Mouse (Mus musculus): ENCODE measurements around the gene Gm17416. TPM values are rescaled to one million over a fixed set of nuclear protein-coding genes. Genes with fewer than 3 reads are reported as not detected.

Gm17416 gene
- polyA plus RNA-seq, 1 experiment = under 0.01 TPM

DNA sequence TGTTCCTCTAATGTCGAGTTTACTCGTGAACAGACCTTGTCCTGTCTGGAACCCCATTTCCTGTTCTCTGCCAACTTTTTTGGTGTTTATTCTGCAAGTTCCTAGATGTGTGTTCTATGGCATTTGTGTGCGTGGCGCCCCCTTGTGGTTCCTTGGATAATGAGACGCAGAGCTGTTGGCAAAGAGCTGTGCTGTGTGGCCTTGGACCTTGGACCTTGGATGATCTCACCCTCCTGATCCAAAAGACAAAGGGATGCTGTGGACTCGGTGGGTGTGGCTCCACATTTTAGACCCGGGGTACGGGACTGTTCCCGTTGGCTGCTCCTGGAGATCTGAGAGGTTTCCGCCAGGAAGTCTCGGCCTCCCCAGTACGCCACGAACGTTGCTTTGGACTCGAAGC lies 34.9 kb downstream of the Gm17416 start, which contains the start of gene Defb36:
Defb36 (plus strand) TSS at position 271 of the 400 bp plus-strand sequence.
- DNase-seq (ENCODE audit: low read depth) = no peak

DNA sequence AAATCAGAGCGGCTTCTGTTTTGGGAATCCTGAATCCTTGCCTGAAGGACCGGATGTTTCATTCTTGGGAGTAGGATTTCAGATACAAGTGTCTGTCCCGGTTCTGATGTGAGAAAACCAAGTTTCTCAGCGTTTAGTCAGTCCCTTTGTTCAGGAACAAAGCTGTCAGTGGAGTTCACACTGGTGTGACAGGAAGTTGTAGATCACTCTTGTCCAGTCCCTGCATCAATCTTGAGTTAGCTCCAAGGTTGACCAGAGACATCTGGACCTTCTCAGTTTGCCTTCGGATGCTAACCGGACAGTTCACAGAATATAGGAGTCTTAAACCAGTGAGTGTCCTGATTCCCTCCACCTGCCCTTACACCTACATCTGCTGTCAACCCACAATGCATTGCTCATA lies 38.6 kb downstream of the Gm17416 start:
- DNase-seq (ENCODE audit: low read depth) = no peak

DNA sequence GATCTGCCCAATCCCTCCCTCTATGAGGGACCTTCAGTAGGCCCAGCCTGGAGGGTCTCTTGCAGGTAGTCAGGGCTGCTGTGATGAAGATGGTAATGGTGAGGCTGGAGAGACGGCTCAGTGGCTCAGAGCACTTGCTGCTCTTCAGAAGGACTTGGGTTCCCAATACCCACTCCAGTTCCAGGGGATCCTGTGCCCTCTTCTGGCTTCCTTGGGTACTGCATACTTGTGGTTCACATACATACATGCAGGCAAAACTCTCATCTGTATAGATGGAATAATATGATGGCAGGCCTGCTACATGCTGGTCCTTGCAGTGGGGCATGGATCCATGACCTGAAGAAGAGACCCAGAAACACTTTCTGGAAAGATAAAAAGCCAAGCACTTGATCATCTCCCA lies 39.6 kb downstream of the Gm17416 start:
- DNase-seq (ENCODE audit: low read depth) = no peak

DNA sequence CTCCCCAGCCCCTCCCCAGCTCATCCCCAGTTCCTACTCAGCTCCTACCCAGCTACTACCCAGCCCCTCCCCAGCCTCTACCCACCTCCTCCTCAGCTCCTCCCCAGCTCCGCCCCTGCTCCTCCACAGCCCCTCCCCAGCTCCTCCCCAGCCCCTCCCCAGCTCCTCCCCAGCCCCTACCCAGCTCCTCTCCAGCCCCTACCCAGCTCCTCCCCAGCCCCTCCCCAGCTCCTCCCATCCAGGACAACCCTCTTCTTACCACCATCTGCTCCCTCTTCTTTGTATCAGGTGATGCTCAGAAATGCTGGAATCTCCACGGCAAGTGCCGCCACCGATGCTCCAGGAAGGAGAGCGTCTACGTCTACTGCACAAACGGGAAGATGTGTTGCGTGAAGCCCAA lies 43.1 kb downstream of the Gm17416 start:
- no peak for DNase-seq (ENCODE audit: low read depth)

DNA sequence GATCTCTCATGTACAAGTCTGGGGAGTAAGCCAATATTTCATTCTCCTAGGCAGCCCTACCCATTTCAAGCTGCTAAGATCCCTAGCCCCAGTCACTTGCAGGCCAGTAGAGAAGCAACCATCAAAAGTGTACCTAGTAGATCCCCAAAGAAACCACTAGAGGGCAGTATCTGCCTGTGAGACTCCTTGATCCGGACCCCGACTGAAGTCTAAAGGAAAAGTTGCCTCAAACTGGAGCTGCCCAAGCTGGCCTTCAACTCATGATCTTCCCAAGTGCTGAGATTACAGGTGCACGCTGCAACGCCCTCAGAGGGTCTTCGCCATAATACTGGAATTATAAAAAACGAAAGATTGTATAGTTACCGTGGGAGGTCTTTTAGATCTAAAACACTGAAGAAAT lies 46.4 kb downstream of the Gm17416 start:
- DNase-seq (ENCODE audit: low read depth) = no peak

DNA sequence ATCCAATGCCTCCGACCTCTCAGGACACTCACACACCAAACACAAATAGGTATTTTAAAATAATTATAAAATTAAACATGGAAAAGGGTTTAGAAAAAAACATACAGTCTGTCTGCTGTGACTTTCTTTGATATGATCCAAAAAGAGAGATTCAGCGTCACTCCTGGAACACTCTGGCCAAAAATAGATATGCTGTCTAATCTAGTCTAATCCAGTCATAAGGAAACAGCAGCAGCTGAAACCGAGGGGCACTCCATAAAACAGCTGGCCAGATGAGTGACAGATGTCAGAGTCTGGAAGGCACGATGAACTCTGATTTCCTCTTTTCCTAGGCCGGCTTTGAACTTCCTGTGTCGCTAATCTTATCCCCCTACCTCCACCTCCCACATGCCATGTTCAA lies 47.3 kb downstream of the Gm17416 start:
- DNase-seq (ENCODE audit: low read depth) = no peak

DNA sequence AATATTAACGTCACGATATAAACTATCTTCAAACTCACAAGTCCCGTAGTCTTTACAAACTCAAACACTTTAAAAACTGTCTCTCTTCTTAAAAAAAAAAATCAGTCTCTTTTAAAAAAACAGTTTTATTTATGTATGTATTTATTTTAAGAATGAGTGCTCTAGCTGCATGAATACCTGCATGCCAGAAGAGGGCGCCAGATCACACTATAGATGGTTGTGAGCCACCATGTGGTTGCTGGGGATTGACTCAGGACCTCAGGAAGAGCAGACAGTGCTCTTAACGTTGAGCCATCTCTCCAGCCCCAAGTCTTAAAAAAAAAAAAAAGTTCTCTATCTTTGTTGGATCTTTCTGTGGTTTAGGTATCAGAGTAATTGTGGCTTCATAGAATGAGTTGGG lies 48.2 kb downstream of the Gm17416 start:
- no peak for DNase-seq (ENCODE audit: low read depth)

Other genes with a start within 250 kb of the Gm17416 start
- gene Rbck1, start 236.7 kb upstream of the Gm17416 start, polyA plus RNA-seq (2012; rRNA removed) = 140 and 169 TPM in 2 replicates
- 3.6 and 4.3 TPM in 2 replicates for gene Trib3, start 225.3 kb upstream of the Gm17416 start, polyA plus RNA-seq (2012; rRNA removed)
- 0.07 and 0.08 TPM in 2 replicates for gene Nrsn2, start 192.7 kb upstream of the Gm17416 start, polyA plus RNA-seq (2012; rRNA removed)
- gene Sox12, start 171.3 kb upstream of the Gm17416 start, polyA plus RNA-seq (2012; rRNA removed) = 14.0 and 20.1 TPM in 2 replicates
- gene Zcchc3, start 154.3 kb upstream of the Gm17416 start, polyA plus RNA-seq (2012; rRNA removed) = 4.0 and 5.6 TPM in 2 replicates
- 1.5 and 3.9 TPM in 2 replicates for gene 6820408C15Rik, start 153.8 kb upstream of the Gm17416 start, polyA plus RNA-seq (2012; rRNA removed)
- gene Defb23, start 104.7 kb upstream of the Gm17416 start, polyA plus RNA-seq (2012; rRNA removed) = 374 and 466 TPM in 2 replicates
- 2,505 and 2,619 TPM in 2 replicates for gene Defb20, start 92.3 kb upstream of the Gm17416 start, polyA plus RNA-seq (2012; rRNA removed)
- 427 and 445 TPM in 2 replicates for gene Defb22, start 79.2 kb upstream of the Gm17416 start, polyA plus RNA-seq (2012; rRNA removed)
- 162 and 254 TPM in 2 replicates for gene Defb26, start 57.6 kb upstream of the Gm17416 start, polyA plus RNA-seq (2012; rRNA removed)
- 568 and 1,189 TPM in 2 replicates for gene Defb28, start 51.1 kb upstream of the Gm17416 start, polyA plus RNA-seq (2012; rRNA removed)
- 275 and 317 TPM in 2 replicates for gene Defb29, start 29.2 kb upstream of the Gm17416 start, polyA plus RNA-seq (2012; rRNA removed)
- gene Defb21, start 3.4 kb downstream of the Gm17416 start, polyA plus RNA-seq (2012; rRNA removed) = 358 and 473 TPM in 2 replicates
- 9.6 and 11.3 TPM in 2 replicates for gene Defb19, start 11.0 kb downstream of the Gm17416 start, polyA plus RNA-seq (2012; rRNA removed)
- gene Defb45, start 30.1 kb downstream of the Gm17416 start, polyA plus RNA-seq (2012; rRNA removed) = 162 and 204 TPM in 2 replicates
- gene Defb36, start 35.0 kb downstream of the Gm17416 start, polyA plus RNA-seq (2012; rRNA removed) = 5.4 and 9.0 TPM in 2 replicates
- 6,893 and 7,961 TPM in 2 replicates for gene Defb25, start 53.7 kb downstream of the Gm17416 start, polyA plus RNA-seq (2012; rRNA removed)
- 41.5 and 49.3 TPM in 2 replicates for gene Rem1, start 57.6 kb downstream of the Gm17416 start, polyA plus RNA-seq (2012; rRNA removed)
- 162 and 163 TPM in 2 replicates for gene H13, start 100.1 kb downstream of the Gm17416 start, polyA plus RNA-seq (2012; rRNA removed)
- 7.6 and 9.0 TPM in 2 replicates for gene Mcts2, start 117.7 kb downstream of the Gm17416 start, polyA plus RNA-seq (2012; rRNA removed)
- gene Id1, start 166.9 kb downstream of the Gm17416 start, polyA plus RNA-seq (2012; rRNA removed) = 78.7 and 137 TPM in 2 replicates
- 3.8 and 6.0 TPM in 2 replicates for gene Cox4i2, start 184.8 kb downstream of the Gm17416 start, polyA plus RNA-seq (2012; rRNA removed)

All from gonadal fat pad, adult 2 months (tissue).